Mouse (Mus musculus): Measurements from ENCODE around the gene Arf4. TPM values are rescaled to one million over a fixed set of nuclear protein-coding genes. Genes with fewer than 3 reads are reported as not detected.
"Not testable (repeated sequence)": the region's sequence is repeated elsewhere in the genome, so short reads cannot be mapped to it uniquely, and the experiment has no call there.

Gene Arf4
- polyA plus RNA-seq, 1 experiment = 203 TPM

DNA sequence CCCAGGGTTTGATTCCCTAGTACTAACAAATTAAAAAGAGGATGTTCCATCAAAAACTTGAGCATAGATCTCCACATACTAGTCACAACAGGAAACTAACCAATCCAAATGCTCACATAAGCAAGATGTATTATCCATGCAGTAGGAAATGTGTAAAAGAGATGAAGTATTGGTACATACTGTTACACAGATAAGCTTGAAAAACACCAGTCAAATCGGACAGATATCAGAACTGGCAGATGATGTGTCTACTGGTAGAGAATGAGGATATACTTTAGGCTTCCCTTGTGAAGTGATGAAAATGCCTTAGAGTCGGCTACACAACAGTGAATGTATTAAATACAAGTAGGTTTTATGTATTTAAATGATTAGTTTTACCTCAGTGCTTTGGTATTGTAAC lies 24.6 kb downstream of the Arf4 start:
- 48% methylated on average over 2 of the region's 2 CpGs for WGBS
- no peak overlapping the region for H3K4me3 ChIP-seq (ENCODE audit: low read depth, low read length)
- H3K4me1 ChIP-seq (ENCODE audit: control insufficient read depth, insufficient read depth, insufficient read length, low read length) = peaks cover 7% of the 10 kb centered on the region; the same call in 1 of the 2 replicates
- no peak overlapping the region for H3K27ac ChIP-seq (ENCODE audit: insufficient read depth, low read depth, low read length)
- H3K36me3 ChIP-seq (ENCODE audit: control insufficient read depth, insufficient read depth, low read length) = peaks cover 24% of the 10 kb centered on the region
- TF ChIP-seq CTCF (IDR thresholded peaks at IDR 0.05; ENCODE audit: extremely low read depth, insufficient read length, insufficient replicate concordance, low read depth, low read length) (no peak), POLR2A (IDR thresholded peaks at IDR 0.05; ENCODE audit: low read depth, low read length) (no peak)
- H3K27me3 ChIP-seq (ENCODE audit: control insufficient read depth, insufficient read depth, low read length) = no peaks in the 10 kb centered on the region

DNA sequence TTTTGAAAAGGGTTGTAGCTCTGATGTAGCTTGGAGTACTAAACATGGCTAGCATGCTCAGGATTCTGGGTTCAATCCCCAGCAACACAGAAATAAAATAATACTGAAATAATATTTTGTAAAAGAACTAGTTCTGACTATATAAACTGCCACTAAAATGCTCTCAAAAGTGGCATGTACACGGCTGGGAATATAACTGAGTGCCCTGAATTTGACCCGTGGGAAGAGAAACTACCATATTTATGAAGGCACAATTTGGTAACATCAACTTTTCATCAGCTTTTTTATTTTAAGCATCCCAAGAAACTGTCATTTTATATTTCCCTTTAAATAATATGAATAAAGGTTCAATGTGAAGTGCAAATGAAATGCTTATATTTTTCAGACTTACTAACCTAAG lies 26.0 kb downstream of the Arf4 start:
- H3K4me1 ChIP-seq (ENCODE audit: control insufficient read depth, insufficient read depth, insufficient read length, low read length) = peaks cover 7% of the 10 kb centered on the region; the same call in 1 of the 2 replicates
- H3K4me3 ChIP-seq (ENCODE audit: low read depth, low read length) = no peak overlapping the region
- 81% methylated on average over 2 of the region's 2 CpGs for whole genome bisulfite sequencing
- H3K36me3 ChIP-seq (ENCODE audit: control insufficient read depth, insufficient read depth, low read length) = peaks cover 16% of the 10 kb centered on the region
- no peaks in the 10 kb centered on the region for H3K27me3 ChIP-seq (ENCODE audit: control insufficient read depth, insufficient read depth, low read length)
- no peak overlapping the region for H3K27ac ChIP-seq (ENCODE audit: insufficient read depth, low read depth, low read length)
- no peak for TF ChIP-seq CTCF (IDR thresholded peaks at IDR 0.05; ENCODE audit: extremely low read depth, insufficient read length, insufficient replicate concordance, low read depth, low read length)
- no peak for TF ChIP-seq POLR2A (IDR thresholded peaks at IDR 0.05; ENCODE audit: low read depth, low read length)

DNA sequence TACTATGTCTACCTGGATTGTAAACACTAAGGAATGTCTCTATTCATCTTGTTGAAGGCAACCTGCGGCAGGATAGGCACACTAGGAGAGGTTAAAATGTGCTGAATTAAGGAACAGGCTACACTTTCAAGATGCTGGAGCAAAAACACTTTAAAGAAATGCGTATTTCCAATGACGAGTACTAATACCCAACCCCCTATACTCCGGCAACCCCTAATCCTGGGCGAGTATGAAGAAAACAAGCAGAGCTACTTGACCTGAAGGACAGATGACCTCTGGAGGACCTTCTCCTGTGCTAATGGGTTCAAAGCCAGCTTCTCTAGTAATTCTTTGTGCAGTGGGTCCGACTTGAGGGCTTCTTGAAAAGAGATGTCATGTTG lies 30.1 kb downstream of the Arf4 start:
- Histone ChIP-seq H3K27me3 (ENCODE audit: control insufficient read depth, insufficient read depth, low read length) (no peaks in the 10 kb centered on the region), H3K4me1 (ENCODE audit: control insufficient read depth, insufficient read depth, insufficient read length, low read length) (0 out of 2 replicates have a peak, but pooled peaks cover 2% of the 10 kb centered on the region), H3K27ac (ENCODE audit: insufficient read depth, low read depth, low read length) (peak overlapping the region; percentile 89; the same call in 1 of the 2 replicates), H3K4me3 (ENCODE audit: low read depth, low read length) (peak overlapping the region; percentile 85), H3K36me3 (ENCODE audit: control insufficient read depth, insufficient read depth, low read length) (peaks cover 14% of the 10 kb centered on the region)
- TF ChIP-seq POLR2A (IDR thresholded peaks at IDR 0.05; ENCODE audit: low read depth, low read length) (no peak), CTCF (IDR thresholded peaks at IDR 0.05; ENCODE audit: extremely low read depth, insufficient read length, insufficient replicate concordance, low read depth, low read length) (no peak)
- 6% methylated on average over 6 of the region's 6 CpGs for WGBS

DNA sequence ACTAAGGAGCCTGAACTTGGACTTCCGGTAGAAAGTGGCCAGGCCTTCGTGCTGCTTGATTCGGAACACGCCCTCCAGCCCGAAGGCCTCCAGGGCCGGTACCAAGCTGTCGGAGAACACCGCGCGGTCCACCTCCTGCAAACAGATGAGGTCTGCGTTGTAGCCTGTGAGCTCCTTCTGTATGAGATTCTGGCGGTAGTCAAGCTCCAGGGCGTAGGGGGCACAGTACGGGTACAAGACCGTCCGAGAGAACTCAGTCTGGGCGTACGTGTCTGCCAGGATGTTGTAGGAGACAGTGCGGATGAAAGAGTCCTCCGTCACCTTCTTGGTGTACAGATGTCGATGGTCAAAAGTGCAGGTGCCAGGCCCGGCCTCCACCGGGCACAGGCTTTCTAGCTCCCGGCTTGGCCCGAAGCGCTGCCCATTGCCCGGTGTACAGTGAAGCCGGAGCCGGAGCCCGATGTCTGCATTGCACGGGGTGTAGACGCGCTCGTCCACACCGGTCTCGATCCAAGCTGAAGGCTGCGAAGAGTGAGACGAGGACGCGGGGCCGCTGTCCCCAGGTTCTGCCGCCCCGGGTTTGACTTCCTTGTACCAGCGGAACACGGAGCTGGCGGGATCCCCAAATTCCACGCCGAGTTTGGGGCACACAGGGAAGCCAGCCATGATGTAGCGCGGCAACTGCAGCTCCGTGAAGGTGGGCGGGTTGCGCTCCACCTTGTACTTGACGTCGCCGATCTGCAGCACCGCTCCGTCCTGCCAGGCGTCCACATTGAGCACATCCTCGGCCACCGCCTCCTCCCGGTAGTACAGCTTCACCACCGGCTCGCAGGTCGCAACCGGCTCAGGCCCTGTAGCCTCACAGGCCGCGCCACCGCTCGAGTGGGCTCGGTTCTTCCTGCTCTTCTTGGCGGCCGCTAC lies 30.8 kb downstream of the Arf4 start:
- TF ChIP-seq CTCF (IDR thresholded peaks at IDR 0.05; ENCODE audit: extremely low read depth, insufficient read length, insufficient replicate concordance, low read depth, low read length) = no peak
- no peak; the same call in 1 of the 2 replicates for TF ChIP-seq POLR2A (IDR thresholded peaks at IDR 0.05; ENCODE audit: low read depth, low read length)
- no peaks in the 10 kb centered on the region for H3K27me3 ChIP-seq (ENCODE audit: control insufficient read depth, insufficient read depth, low read length)
- H3K27ac ChIP-seq (ENCODE audit: insufficient read depth, low read depth, low read length) = peak overlapping the region; percentile 89
- under 1% methylated on average over 73 of the region's 73 CpGs for WGBS
- peak overlapping the region; percentile 85 for H3K4me3 ChIP-seq (ENCODE audit: low read depth, low read length)
- peaks cover 14% of the 10 kb centered on the region for H3K36me3 ChIP-seq (ENCODE audit: control insufficient read depth, insufficient read depth, low read length)
- H3K4me1 ChIP-seq (ENCODE audit: control insufficient read depth, insufficient read depth, insufficient read length, low read length) = 0 out of 2 replicates have a peak, but pooled peaks cover 2% of the 10 kb centered on the region

DNA sequence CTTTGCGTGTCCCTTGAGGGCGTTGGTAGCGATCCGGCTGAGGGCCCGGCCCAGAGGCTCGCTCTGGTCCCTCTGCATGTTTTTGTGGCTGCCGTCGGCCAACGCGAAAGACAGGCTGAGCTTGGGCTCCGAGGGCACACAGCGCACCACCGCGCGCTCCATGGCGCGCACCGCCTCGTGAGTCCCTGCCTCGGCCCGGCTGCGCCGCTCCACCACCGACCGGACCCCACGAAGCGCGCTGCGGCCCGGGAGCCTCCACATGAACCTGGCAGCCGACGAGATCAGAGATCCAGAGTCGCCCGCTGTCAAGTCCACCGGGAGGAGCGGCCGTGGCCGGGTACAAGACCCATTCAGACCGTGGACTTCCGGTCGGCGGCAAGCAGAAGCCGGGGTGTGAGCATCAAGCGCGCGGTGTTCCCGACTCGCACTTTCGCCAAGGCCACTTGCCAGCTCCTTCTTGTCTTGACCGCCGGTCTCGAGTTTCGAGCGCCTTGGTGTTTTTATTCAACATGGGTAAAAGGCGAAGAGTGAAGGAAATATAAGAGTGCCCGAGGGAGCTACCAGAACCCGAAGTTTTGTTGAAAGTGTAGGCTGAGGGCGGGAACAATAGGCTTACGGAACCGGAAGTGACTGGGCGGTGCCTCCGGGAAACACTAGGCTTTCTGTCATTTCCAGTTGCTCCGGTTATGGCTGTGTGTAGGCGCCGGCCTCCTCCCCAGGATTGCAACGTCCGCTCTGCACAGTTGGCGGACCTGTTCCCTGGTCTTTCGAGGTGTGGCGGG lies 31.6 kb downstream of the Arf4 start, which contains the start of gene Pde12:
Gene Pde12, minus strand, starts transcription at position 592 of the 782 bp plus-strand sequence.
- WGBS = under 1% methylated on average over 70 of the region's 70 CpGs
- H3K4me1 ChIP-seq (ENCODE audit: control insufficient read depth, insufficient read depth, insufficient read length, low read length) = 0 out of 2 replicates have a peak, but pooled peaks cover 2% of the 10 kb centered on the region
- peak within 1 kb of the TSS; percentile 89 for H3K27ac ChIP-seq (ENCODE audit: insufficient read depth, low read depth, low read length)
- peak within 1 kb of the TSS; percentile 85 for H3K4me3 ChIP-seq (ENCODE audit: low read depth, low read length)
- peaks cover 13% of the 10 kb centered on the region for H3K36me3 ChIP-seq (ENCODE audit: control insufficient read depth, insufficient read depth, low read length)
- TF ChIP-seq POLR2A (IDR thresholded peaks at IDR 0.05; ENCODE audit: low read depth, low read length) = peak; percentile 89
- no peak for TF ChIP-seq CTCF (IDR thresholded peaks at IDR 0.05; ENCODE audit: extremely low read depth, insufficient read length, insufficient replicate concordance, low read depth, low read length)
- no peaks in the 10 kb centered on the region for H3K27me3 ChIP-seq (ENCODE audit: control insufficient read depth, insufficient read depth, low read length)

DNA sequence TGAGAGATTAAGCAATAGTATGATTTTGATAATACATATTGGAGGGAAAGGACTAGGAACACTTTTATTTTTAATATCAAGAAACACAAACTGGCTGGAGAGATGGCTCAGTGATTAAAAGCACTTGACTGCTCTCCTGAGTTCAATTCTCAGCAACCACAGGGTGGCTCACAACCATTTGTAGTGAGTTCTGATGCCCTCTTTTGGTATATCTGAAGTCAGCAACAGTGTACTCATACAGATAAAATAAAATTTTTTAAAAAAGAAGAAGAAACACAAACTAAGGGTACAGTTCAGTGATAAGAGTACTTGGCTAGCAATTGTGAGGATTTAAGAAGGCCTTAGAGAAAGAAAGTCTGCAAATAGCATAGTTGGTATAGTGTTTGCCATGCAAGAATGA lies 33.1 kb downstream of the Arf4 start:
- no peak overlapping the region for H3K4me3 ChIP-seq (ENCODE audit: low read depth, low read length)
- peaks cover 2% of the 10 kb centered on the region; the same call in 1 of the 2 replicates for H3K36me3 ChIP-seq (ENCODE audit: control insufficient read depth, insufficient read depth, low read length)
- TF ChIP-seq CTCF (IDR thresholded peaks at IDR 0.05; ENCODE audit: extremely low read depth, insufficient read length, insufficient replicate concordance, low read depth, low read length) = no peak
- no peak for TF ChIP-seq POLR2A (IDR thresholded peaks at IDR 0.05; ENCODE audit: low read depth, low read length)
- no peaks in the 10 kb centered on the region for H3K27me3 ChIP-seq (ENCODE audit: control insufficient read depth, insufficient read depth, low read length)
- 0 out of 2 replicates have a peak, but pooled peaks cover 2% of the 10 kb centered on the region for H3K4me1 ChIP-seq (ENCODE audit: control insufficient read depth, insufficient read depth, insufficient read length, low read length)
- no peak overlapping the region for H3K27ac ChIP-seq (ENCODE audit: insufficient read depth, low read depth, low read length)

DNA sequence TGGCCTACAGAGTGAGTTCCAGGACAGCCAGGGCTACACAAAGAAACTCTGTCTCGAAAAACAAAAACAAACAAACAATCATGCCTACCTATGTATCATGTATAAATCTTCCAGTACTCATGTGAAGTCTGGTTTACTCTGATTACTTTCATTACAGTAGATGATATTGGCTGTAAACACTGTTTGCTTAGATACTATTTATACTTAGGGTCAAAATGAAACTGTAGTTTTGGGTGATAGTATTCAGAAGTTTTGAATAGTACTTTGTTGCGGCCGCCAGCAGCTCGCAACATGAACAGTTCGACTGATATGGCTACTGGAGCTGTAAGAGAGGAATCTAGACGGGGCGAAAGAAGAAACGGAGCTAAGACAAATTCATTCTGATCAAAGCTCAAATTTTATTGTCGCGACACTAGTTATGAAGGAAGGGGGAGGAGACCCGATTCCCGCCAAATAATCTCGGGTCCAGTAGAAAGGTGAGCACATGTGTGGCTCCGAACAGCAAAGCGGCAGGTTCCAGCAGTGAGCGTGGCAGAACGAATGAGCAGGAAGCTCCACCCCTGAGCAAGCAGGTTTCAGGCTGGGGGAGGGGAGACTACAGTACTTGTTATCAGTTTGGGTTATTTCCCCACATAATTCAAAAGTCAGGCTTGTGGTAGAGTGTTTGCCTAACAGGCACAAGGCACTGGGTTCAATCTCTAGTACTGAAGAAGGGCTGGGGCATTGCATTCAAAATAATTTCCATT lies 34.2 kb downstream of the Arf4 start:
- H3K27ac ChIP-seq (ENCODE audit: insufficient read depth, low read depth, low read length); H3K4me1 ChIP-seq (ENCODE audit: control insufficient read depth, insufficient read depth, insufficient read length, low read length); H3K36me3 ChIP-seq (ENCODE audit: control insufficient read depth, insufficient read depth, low read length); H3K27me3 ChIP-seq (ENCODE audit: control insufficient read depth, insufficient read depth, low read length): not testable (repeated sequence)
- peak overlapping the region; percentile 9; the same call in 1 of the 2 replicates for H3K4me3 ChIP-seq (ENCODE audit: low read depth, low read length)
- 48% methylated on average over 17 of the region's 17 CpGs for WGBS

DNA sequence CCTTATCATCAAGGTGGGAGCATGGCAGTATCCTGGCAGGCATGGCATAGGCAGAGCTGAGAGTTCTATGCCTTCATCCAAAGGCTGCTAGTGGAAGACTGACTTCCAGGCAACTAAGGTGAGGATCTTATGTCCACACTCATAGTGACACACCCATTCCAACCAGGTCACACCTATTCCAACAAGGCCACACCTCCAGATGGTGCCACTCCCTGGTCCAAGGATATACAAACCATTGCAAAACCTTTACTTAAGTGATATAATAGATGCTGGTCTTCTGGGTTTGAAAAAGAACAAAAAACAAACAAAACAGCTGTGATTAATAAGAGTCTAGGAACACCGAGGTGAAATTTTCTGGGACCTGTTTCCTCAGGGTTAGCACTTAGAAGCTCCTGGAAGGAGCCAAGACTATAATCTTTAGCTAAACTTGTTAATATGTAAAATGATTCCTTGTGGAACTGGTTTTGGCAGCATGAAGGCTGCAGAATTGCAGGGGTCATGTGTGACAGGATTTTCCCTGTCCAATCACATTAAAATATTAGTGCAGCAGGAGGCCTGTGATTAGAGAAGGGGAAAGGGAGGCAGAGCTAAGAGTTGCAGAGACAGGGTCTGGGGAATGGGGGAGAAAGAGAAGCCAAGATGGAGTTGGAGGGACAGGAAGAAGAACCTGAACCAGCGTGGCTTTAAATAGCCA lies 36.7 kb downstream of the Arf4 start:
- 49% methylated on average over 2 of the region's 2 CpGs for WGBS
- H3K27ac ChIP-seq (ENCODE audit: insufficient read depth, low read depth, low read length) = not testable (repeated sequence)

More for the DNA sequence above, 36.7 kb downstream of the Arf4 start:
- not testable (repeated sequence) for H3K4me3 ChIP-seq (ENCODE audit: low read depth, low read length); H3K27me3 ChIP-seq (ENCODE audit: control insufficient read depth, insufficient read depth, low read length); H3K36me3 ChIP-seq (ENCODE audit: control insufficient read depth, insufficient read depth, low read length); H3K4me1 ChIP-seq (ENCODE audit: control insufficient read depth, insufficient read depth, insufficient read length, low read length)

Measured in small intestine, adult 2 months (tissue).